Mouse (Mus musculus) kidney, postnatal 0 days (tissue): Measurements from ENCODE around the gene Sytl2. TPM values are rescaled to one million over a fixed set of nuclear protein-coding genes. Genes with fewer than 3 reads are reported as not detected.

Source experiments
- ATAC-seq: fragments of 200-750 bp; cut with Nextera tagmentation; replicated peaks from 2 replicates; pipeline ENCODE4 v1.8.0; 2017; ENCODE audit warnings: low read depth, moderate number of reproducible peaks, moderate TSS enrichment, moderate library complexity; ENCODE audit not compliant: low FRiP score
- DNase-seq: peaks from one replicate; pipeline ENCODE4 v3.0.0-alpha.2; 2016; ENCODE audit warnings: low spot score
- H3K27ac ChIP-seq: fragments of 300-500 bp; sonication (generic); 2 replicates; pipeline ENCODE4 v1.5.1; 2014; ENCODE audit warnings: mild to moderate bottlenecking
- H3K27me3 ChIP-seq: fragments of 300-500 bp; sonication (generic); 2 replicates; pipeline ENCODE4 v1.6.1; 2014; ENCODE audit warnings: low read length, mixed read lengths; ENCODE audit not compliant: insufficient read depth
- H3K36me3 ChIP-seq: fragments of 300-500 bp; sonication (generic); 2 replicates; pipeline ENCODE4 v1.6.1; 2014; ENCODE audit warnings: low read length, mixed read lengths; ENCODE audit not compliant: insufficient read depth
- H3K4me1 ChIP-seq: fragments of 300-500 bp; sonication (generic); replicated peaks from 2 replicates; pipeline ENCODE4 v1.6.1; 2014; ENCODE audit warnings: antibody characterized with exemption, low read length, mixed read lengths; ENCODE audit not compliant: insufficient read depth
- H3K4me2 ChIP-seq: fragments of 300-500 bp; sonication (generic); 2 replicates; pipeline ENCODE4 v1.6.1; 2014; ENCODE audit warnings: mild to moderate bottlenecking, low read length, moderate library complexity, mixed read lengths
- H3K4me3 ChIP-seq: fragments of 300-500 bp; sonication (generic); replicated peaks from 2 replicates; pipeline ENCODE4 v1.5.1; 2014; ENCODE audit warnings: low read depth, low read length
- H3K9ac ChIP-seq: fragments of 300-500 bp; sonication (generic); 2 replicates; pipeline ENCODE4 v1.6.1; 2014; ENCODE audit warnings: low read depth, low read length
- H3K9me3 ChIP-seq: fragments of 300-500 bp; sonication (generic); replicated peaks from 2 replicates; pipeline ENCODE4 v1.6.1; 2016; ENCODE audit warnings: low read length, inconsistent platforms, mixed read lengths
- CTCF ChIP-seq: IDR thresholded peaks from 2 replicates; pipeline ENCODE4 v1.5.1; 2016; ENCODE audit warnings: antibody characterized with exemption, low read depth, mild to moderate bottlenecking, moderate library complexity
- WGBS: fragments of 180-500 bp; shearing (Covaris S2); extraction: QIAGEN DNeasy Blood & Tissue Kit; methylation state at CpG from one replicate; pipeline ENCODE4 v1.1.7; 2014; 5-methylcytosine and 5-hydroxymethylcytosine counted together
- polyA plus RNA-seq: library from polyadenylated mRNA; unstranded; fragments of >200 nt; fragmentation: Nextera tagmentation; extraction: Ambion mirVana; gene quantifications from 2 replicates; pipeline ENCODE4 v1.2.1, GENCODE M21; 2015

Sytl2 gene
- polyA plus RNA-seq, 1 experiment from 2014 or later = 16.5 TPM

- Histone ChIP-seq H3K4me2 (no peak overlapping the region), H3K9ac (no peak overlapping the region), H3K4me1 (no peaks in the 10 kb centered on the region), H3K27me3 (no peaks in the 10 kb centered on the region), H3K4me3 (no peak overlapping the region), H3K27ac (no peak overlapping the region), H3K36me3 (no peaks in the 10 kb centered on the region), H3K9me3 (no peaks in the 10 kb centered on the region)
- 23% methylated on average over 3 of the region's 3 CpGs for WGBS
- no peak for ATAC-seq
- no peak for TF ChIP-seq CTCF
- no peak for DNase-seq
Observed at GRCm38 (mm10) chr7:90306079-90306478, 4.0 kb downstream of the Sytl2 start.

GRCm38 (mm10) chr7:90306968-90307367, 4.9 kb downstream of the Sytl2 start:
- Histone ChIP-seq H3K4me1 (no peaks in the 10 kb centered on the region), H3K9ac (no peak overlapping the region), H3K9me3 (no peaks in the 10 kb centered on the region), H3K27me3 (no peaks in the 10 kb centered on the region), H3K4me2 (no peak overlapping the region), H3K27ac (no peak overlapping the region), H3K36me3 (no peaks in the 10 kb centered on the region), H3K4me3 (no peak overlapping the region)
- 80% methylated on average over 1 of the region's 1 CpGs for WGBS
- DNase-seq (no peak), ATAC-seq (no peak)
- no peak for TF ChIP-seq CTCF

GRCm38 (mm10) chr7:90308003-90308402, 6.0 kb downstream of the Sytl2 start:
- 56% methylated on average over 6 of the region's 6 CpGs for WGBS
- ATAC-seq = no peak
- no peaks in the 10 kb centered on the region for H3K4me1 ChIP-seq
- no peak overlapping the region for H3K4me2 ChIP-seq
- H3K36me3 ChIP-seq = no peaks in the 10 kb centered on the region
- no peaks in the 10 kb centered on the region for H3K9me3 ChIP-seq
- TF ChIP-seq CTCF = no peak
- H3K27ac ChIP-seq = no peak overlapping the region
- H3K9ac ChIP-seq = no peak overlapping the region
- no peak overlapping the region for H3K4me3 ChIP-seq
- DNase-seq = no peak
- no peaks in the 10 kb centered on the region for H3K27me3 ChIP-seq

GRCm38 (mm10) chr7:90312151-90312883, 10.3 kb downstream of the Sytl2 start:
- Histone ChIP-seq H3K27me3 (no peaks in the 10 kb centered on the region), H3K9ac (no peak overlapping the region), H3K4me1 (no peaks in the 10 kb centered on the region), H3K4me2 (no peak overlapping the region), H3K36me3 (no peaks in the 10 kb centered on the region), H3K4me3 (no peak overlapping the region), H3K9me3 (no peaks in the 10 kb centered on the region), H3K27ac (no peak overlapping the region)
- no peak; the same call in 1 of the 2 replicates for ATAC-seq
- 18% methylated on average over 7 of the region's 7 CpGs for WGBS
- no peak for TF ChIP-seq CTCF
- DNase-seq = peak; percentile 7

- Histone ChIP-seq H3K27ac (no peak overlapping the region), H3K36me3 (no peaks in the 10 kb centered on the region), H3K4me2 (no peak overlapping the region), H3K9ac (no peak overlapping the region), H3K4me1 (no peaks in the 10 kb centered on the region), H3K4me3 (no peak overlapping the region), H3K9me3 (no peaks in the 10 kb centered on the region), H3K27me3 (no peaks in the 10 kb centered on the region)
- 61% methylated on average over 3 of the region's 3 CpGs for WGBS
- DNase-seq = no peak
- no peak for ATAC-seq
- no peak for TF ChIP-seq CTCF
Observed at GRCm38 (mm10) chr7:90313421-90313820, 11.4 kb downstream of the Sytl2 start.

- TF ChIP-seq CTCF = no peak
- H3K4me2 ChIP-seq = no peak overlapping the region
- no peak overlapping the region for H3K9ac ChIP-seq
- H3K9me3 ChIP-seq = no peaks in the 10 kb centered on the region
- ATAC-seq (no peak), DNase-seq (no peak)
- H3K36me3 ChIP-seq = no peaks in the 10 kb centered on the region
- H3K4me3 ChIP-seq = no peak overlapping the region
- no peaks in the 10 kb centered on the region for H3K4me1 ChIP-seq
- no peaks in the 10 kb centered on the region for H3K27me3 ChIP-seq
- WGBS = 87% methylated on average over 2 of the region's 2 CpGs
- H3K27ac ChIP-seq = no peak overlapping the region
Observed at GRCm38 (mm10) chr7:90316823-90317222, 14.8 kb downstream of the Sytl2 start.

- Histone ChIP-seq H3K4me1 (no peaks in the 10 kb centered on the region), H3K9ac (no peak overlapping the region), H3K36me3 (no peaks in the 10 kb centered on the region), H3K4me2 (no peak overlapping the region), H3K27me3 (no peaks in the 10 kb centered on the region), H3K4me3 (no peak overlapping the region), H3K27ac (no peak overlapping the region), H3K9me3 (no peaks in the 10 kb centered on the region)
- TF ChIP-seq CTCF = no peak
- ATAC-seq (no peak), DNase-seq (no peak)
- WGBS = 79% methylated on average over 1 of the region's 1 CpGs
Observed at GRCm38 (mm10) chr7:90319446-90319845, 17.4 kb downstream of the Sytl2 start.
